Mouse (Mus musculus): ENCODE results near the gene Epn2. TPM values are rescaled to one million over a fixed set of nuclear protein-coding genes. Genes with fewer than 3 reads are reported as not detected.
"Not testable (repeated sequence)": the region's sequence is repeated elsewhere in the genome, so short reads cannot be mapped to it uniquely, and the experiment has no call there.

Epn2 gene
- polyA plus RNA-seq, 1 experiment: 9.3 TPM

DNA sequence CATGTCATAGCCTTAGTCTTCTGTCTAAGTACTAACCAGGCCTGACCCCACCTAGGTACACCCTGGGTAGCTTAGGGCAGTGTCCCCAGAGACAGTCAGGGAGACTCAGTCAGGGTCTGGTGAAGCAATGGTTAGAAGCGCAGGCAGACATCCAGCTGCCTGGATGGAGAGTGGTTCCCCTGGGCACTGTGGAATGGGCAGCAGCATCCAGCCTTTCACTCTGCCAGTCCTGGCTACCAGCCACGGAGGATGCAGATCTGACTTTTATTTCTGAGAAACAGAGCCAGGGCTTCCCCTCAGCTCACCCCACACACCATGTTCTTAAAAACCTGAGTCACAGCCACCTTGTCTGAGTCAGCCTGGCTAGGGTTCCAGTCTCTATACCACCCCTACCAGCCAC is 18.0 kb upstream of the Epn2 start:
- H3K27ac ChIP-seq (ENCODE audit: insufficient read depth, low read length): no peak overlapping the region
- TF ChIP-seq CTCF (IDR thresholded peaks at IDR 0.05; ENCODE audit: extremely low read depth, insufficient read depth, insufficient read length, insufficient replicate concordance) (no peak), POLR2A (IDR thresholded peaks at IDR 0.05; ENCODE audit: low read depth, low read length) (no peak)
- H3K4me3 ChIP-seq (ENCODE audit: extremely low read depth, insufficient read depth, insufficient read length): no peak overlapping the region
- H3K4me1 ChIP-seq (ENCODE audit: control insufficient read depth, insufficient read depth, insufficient read length): no peaks in the 10 kb centered on the region
- 63% methylated on average over 2 of the region's 2 CpGs for WGBS
- no peaks in the 10 kb centered on the region for H3K27me3 ChIP-seq (ENCODE audit: control insufficient read depth, insufficient read depth, low read length)
- DNase-seq (ENCODE audit: low read depth in 1 of 2, low spot score in 2 of 2): no peak
- H3K36me3 ChIP-seq (ENCODE audit: control insufficient read depth, insufficient read depth, low read length): no peaks in the 10 kb centered on the region

DNA sequence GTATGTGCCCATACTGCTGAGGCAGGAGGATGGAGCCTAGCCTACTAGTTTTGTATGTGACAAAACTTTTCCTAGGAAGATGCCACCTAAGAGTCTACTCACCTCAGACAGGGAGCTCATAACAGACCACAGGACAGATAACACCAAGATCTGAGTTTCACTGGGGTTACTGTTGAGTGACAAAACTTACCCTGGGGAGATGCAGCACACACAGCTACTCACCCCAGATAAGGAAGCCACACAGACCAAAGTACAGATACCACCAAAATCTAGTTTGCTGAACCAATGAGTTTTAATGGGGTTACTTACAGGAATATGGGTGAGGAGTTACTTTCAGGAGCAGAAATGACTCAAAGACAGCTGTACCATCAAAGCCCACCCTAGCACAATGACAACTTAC is 13.6 kb upstream of the Epn2 start:
- no peaks in the 10 kb centered on the region for H3K27me3 ChIP-seq (ENCODE audit: control insufficient read depth, insufficient read depth, low read length)
- TF ChIP-seq POLR2A (IDR thresholded peaks at IDR 0.05; ENCODE audit: low read depth, low read length) (no peak), CTCF (IDR thresholded peaks at IDR 0.05; ENCODE audit: extremely low read depth, insufficient read depth, insufficient read length, insufficient replicate concordance) (no peak)
- H3K36me3 ChIP-seq (ENCODE audit: control insufficient read depth, insufficient read depth, low read length): no peaks in the 10 kb centered on the region
- H3K27ac ChIP-seq (ENCODE audit: insufficient read depth, low read length): no peak overlapping the region
- H3K4me1 ChIP-seq (ENCODE audit: control insufficient read depth, insufficient read depth, insufficient read length): no peaks in the 10 kb centered on the region
- no peak overlapping the region for H3K4me3 ChIP-seq (ENCODE audit: extremely low read depth, insufficient read depth, insufficient read length)
- DNase-seq (ENCODE audit: low read depth in 1 of 2, low spot score in 2 of 2): no peak

DNA sequence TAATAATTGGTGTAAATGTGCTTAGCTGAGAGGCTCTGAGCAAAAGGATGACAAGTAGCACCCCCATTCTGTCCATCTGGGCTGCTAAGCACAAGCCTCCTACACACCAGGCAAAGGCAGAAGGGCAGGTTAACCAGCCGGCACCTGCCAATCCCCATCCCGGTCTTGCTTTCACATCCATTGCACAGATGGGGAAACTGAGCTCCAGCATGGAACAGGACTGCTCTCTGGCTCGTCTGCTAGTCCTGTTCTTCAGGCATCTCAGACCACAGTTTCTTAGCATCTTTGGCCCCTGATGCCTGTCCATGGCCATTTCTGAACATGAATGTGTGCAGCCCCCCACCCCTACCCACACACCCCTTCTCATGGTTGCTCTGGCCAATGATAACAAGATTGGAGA is 12.6 kb upstream of the Epn2 start:
- TF ChIP-seq POLR2A (IDR thresholded peaks at IDR 0.05; ENCODE audit: low read depth, low read length) (no peak), CTCF (IDR thresholded peaks at IDR 0.05; ENCODE audit: extremely low read depth, insufficient read depth, insufficient read length, insufficient replicate concordance) (no peak)
- Histone ChIP-seq H3K4me1 (ENCODE audit: control insufficient read depth, insufficient read depth, insufficient read length) (no peaks in the 10 kb centered on the region), H3K27ac (ENCODE audit: insufficient read depth, low read length) (no peak overlapping the region), H3K36me3 (ENCODE audit: control insufficient read depth, insufficient read depth, low read length) (no peaks in the 10 kb centered on the region), H3K27me3 (ENCODE audit: control insufficient read depth, insufficient read depth, low read length) (0 out of 2 replicates have a peak, but pooled peaks cover 1% of the 10 kb centered on the region), H3K4me3 (ENCODE audit: extremely low read depth, insufficient read depth, insufficient read length) (no peak overlapping the region)
- no peak for DNase-seq (ENCODE audit: low read depth in 1 of 2, low spot score in 2 of 2)
- 89% methylated on average over 3 of the region's 3 CpGs for WGBS

DNA sequence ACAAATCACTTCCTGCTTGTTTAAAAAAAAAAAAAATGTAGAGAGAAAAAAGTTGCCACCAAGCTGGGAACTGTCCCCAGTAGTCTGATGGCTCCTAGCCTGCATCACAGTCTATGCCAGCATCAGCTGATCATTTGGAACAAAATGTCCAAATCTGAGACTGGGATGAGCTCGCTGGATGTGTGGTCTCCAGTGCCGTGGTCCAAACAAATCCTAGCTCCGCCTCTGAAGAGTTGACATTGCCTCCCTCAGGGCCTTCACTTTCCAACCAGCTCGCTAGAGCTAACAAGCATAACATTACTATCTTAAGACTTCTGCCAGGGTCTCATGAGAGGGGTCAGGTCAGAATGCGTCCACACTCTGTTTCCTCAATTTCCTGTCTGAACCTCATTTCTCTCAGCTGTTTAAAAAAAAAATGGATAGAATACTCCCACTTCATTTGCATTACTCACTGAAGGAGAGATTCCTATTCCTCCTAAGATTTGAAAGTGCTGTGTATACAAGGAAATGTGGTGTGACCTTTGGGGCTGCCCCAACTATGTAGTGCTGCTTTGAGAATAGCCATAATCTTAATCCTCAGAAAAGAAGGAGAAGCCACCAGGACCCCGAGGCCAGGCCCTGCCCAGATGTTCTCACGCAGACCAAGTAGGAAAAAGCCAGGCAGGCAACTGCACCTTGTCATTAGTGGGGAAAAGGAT is 11.2 kb upstream of the Epn2 start:
- Histone ChIP-seq H3K4me3 (ENCODE audit: extremely low read depth, insufficient read depth, insufficient read length) (no peak overlapping the region), H3K36me3 (ENCODE audit: control insufficient read depth, insufficient read depth, low read length) (no peaks in the 10 kb centered on the region), H3K4me1 (ENCODE audit: control insufficient read depth, insufficient read depth, insufficient read length) (no peaks in the 10 kb centered on the region), H3K27me3 (ENCODE audit: control insufficient read depth, insufficient read depth, low read length) (0 out of 2 replicates have a peak, but pooled peaks cover 1% of the 10 kb centered on the region), H3K27ac (ENCODE audit: insufficient read depth, low read length) (no peak overlapping the region)
- DNase-seq (ENCODE audit: low read depth in 1 of 2, low spot score in 2 of 2): no peak
- TF ChIP-seq POLR2A (IDR thresholded peaks at IDR 0.05; ENCODE audit: low read depth, low read length) (no peak), CTCF (IDR thresholded peaks at IDR 0.05; ENCODE audit: extremely low read depth, insufficient read depth, insufficient read length, insufficient replicate concordance) (no peak)
- 43% methylated on average over 7 of the region's 7 CpGs for WGBS

DNA sequence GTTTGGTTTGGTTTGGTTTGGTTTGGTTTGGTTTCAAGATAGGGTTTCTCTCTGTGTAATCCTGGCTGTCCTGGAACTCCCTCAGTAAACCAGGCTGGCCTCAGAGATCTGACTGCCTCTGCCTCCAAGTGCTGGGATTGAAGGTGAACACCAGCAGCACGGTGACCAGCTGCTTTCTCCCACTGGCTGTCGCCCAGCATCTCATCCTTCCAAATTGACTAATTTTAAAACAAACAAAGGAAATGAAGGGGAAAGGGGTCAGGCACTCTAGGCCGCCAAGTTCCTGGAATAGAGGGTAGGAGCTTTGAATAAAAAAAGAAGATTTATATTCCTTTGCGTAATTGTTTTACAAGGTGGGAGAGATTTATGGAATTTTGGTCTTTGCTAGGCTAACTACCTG is 5.9 kb upstream of the Epn2 start:
- DNase-seq (ENCODE audit: low read depth in 1 of 2, low spot score in 2 of 2): no peak

DNA sequence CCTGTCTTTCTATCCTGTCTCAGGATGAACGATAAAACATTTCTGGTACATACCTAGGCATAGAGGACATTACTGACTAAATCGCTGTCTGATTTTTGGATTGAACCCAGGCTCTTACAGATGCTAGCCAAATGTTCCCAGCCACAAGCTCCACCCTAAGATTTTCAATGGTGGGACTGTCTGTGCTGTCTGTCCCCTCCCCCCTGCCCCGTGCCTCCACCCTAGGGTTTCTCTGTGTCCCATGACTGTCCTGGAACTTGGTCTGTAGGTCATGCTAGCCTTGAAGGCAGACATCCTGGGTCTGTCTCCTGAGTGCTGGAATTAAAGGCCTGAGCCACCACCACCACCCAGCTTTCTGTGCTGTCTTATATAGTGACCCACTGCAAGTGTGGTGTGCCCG is 5.3 kb upstream of the Epn2 start:
- TF ChIP-seq POLR2A (IDR thresholded peaks at IDR 0.05; ENCODE audit: low read depth, low read length): no peak
- no peak for TF ChIP-seq CTCF (IDR thresholded peaks at IDR 0.05; ENCODE audit: extremely low read depth, insufficient read depth, insufficient read length, insufficient replicate concordance)
- no peak for DNase-seq (ENCODE audit: low read depth in 1 of 2, low spot score in 2 of 2)
- H3K36me3 ChIP-seq (ENCODE audit: control insufficient read depth, insufficient read depth, low read length): no peaks in the 10 kb centered on the region
- H3K4me1 ChIP-seq (ENCODE audit: control insufficient read depth, insufficient read depth, insufficient read length): no peaks in the 10 kb centered on the region
- 66% methylated on average over 4 of the region's 4 CpGs for WGBS
- H3K4me3 ChIP-seq (ENCODE audit: extremely low read depth, insufficient read depth, insufficient read length): no peak overlapping the region
- peaks cover 3% of the 10 kb centered on the region; the same call in 1 of the 2 replicates for H3K27me3 ChIP-seq (ENCODE audit: control insufficient read depth, insufficient read depth, low read length)
- no peak overlapping the region for H3K27ac ChIP-seq (ENCODE audit: insufficient read depth, low read length)

More for the DNA sequence above, 5.9 kb upstream of the Epn2 start:
- H3K27ac ChIP-seq (ENCODE audit: insufficient read depth, low read length): no peak overlapping the region
- H3K4me1 ChIP-seq (ENCODE audit: control insufficient read depth, insufficient read depth, insufficient read length): no peaks in the 10 kb centered on the region
- H3K4me3 ChIP-seq (ENCODE audit: extremely low read depth, insufficient read depth, insufficient read length): no peak overlapping the region
- H3K27me3 ChIP-seq (ENCODE audit: control insufficient read depth, insufficient read depth, low read length): peaks cover 3% of the 10 kb centered on the region; the same call in 1 of the 2 replicates
- 57% methylated on average over 4 of the region's 4 CpGs for WGBS
- TF ChIP-seq POLR2A (IDR thresholded peaks at IDR 0.05; ENCODE audit: low read depth, low read length) (no peak), CTCF (IDR thresholded peaks at IDR 0.05; ENCODE audit: extremely low read depth, insufficient read depth, insufficient read length, insufficient replicate concordance) (no peak)
- H3K36me3 ChIP-seq (ENCODE audit: control insufficient read depth, insufficient read depth, low read length): no peaks in the 10 kb centered on the region

DNA sequence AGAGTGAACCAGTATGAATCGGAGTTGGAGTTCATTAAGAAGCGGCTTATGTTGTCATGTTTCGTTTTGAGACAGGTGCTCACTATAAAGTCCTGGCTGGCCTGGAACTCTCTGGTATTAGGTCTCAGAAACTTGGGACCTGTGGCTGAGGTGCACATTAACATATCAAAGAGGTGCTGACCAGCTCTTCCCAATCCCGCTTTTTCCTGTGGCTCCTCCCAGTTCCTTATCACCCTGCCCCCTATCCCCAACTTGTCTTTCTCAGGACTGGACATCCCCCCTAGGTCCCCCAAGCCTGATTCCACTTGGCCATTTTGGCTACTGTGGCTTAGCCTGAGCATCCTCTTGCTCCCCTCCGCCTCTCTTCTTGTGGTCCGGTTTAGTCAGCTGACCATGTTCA is 4.6 kb upstream of the Epn2 start:
- Histone ChIP-seq H3K27me3 (ENCODE audit: control insufficient read depth, insufficient read depth, low read length) (peaks cover 8% of the 10 kb centered on the region), H3K4me1 (ENCODE audit: control insufficient read depth, insufficient read depth, insufficient read length) (peaks cover 5% of the 10 kb centered on the region; the same call in 1 of the 2 replicates), H3K4me3 (ENCODE audit: extremely low read depth, insufficient read depth, insufficient read length) (no peak overlapping the region), H3K36me3 (ENCODE audit: control insufficient read depth, insufficient read depth, low read length) (no peaks in the 10 kb centered on the region), H3K27ac (ENCODE audit: insufficient read depth, low read length) (no peak overlapping the region)
- TF ChIP-seq POLR2A (IDR thresholded peaks at IDR 0.05; ENCODE audit: low read depth, low read length) (no peak), CTCF (IDR thresholded peaks at IDR 0.05; ENCODE audit: extremely low read depth, insufficient read depth, insufficient read length, insufficient replicate concordance) (no peak)
- DNase-seq (ENCODE audit: low read depth in 1 of 2, low spot score in 2 of 2): no peak
- WGBS: 92% methylated on average over 6 of the region's 6 CpGs

DNA sequence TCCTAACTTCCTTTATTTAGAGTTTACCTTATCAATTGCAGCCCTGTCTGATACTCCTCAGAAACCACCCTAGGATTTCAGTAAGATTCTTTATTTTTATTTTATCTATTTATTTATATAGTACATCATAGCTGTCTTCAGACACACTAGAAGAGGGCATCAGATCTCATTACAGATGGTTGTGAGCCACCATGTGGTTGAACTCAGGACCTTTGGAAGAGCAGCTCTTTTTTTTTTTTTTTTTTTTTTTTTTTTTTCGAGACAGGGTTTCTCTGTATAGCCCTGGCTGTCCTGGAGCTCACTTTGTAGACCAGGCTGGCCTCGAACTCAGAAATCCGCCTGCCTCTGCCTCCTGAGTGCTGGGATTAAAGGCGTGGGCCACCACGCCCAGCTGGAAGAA is 3.3 kb upstream of the Epn2 start:
- H3K4me1 ChIP-seq (ENCODE audit: control insufficient read depth, insufficient read depth, insufficient read length): not testable (repeated sequence)
- 83% methylated on average over 4 of the region's 5 CpGs for WGBS

More for the DNA sequence above, 3.3 kb upstream of the Epn2 start:
- not testable (repeated sequence) for H3K27ac ChIP-seq (ENCODE audit: insufficient read depth, low read length); H3K36me3 ChIP-seq (ENCODE audit: control insufficient read depth, insufficient read depth, low read length); DNase-seq (ENCODE audit: low read depth in 1 of 2, low spot score in 2 of 2); H3K4me3 ChIP-seq (ENCODE audit: extremely low read depth, insufficient read depth, insufficient read length)
- peaks cover 15% of the 10 kb centered on the region for H3K27me3 ChIP-seq (ENCODE audit: control insufficient read depth, insufficient read depth, low read length)
